Mouse (Mus musculus): ENCODE data around the gene Prune1. TPM values are rescaled to one million over a fixed set of nuclear protein-coding genes. Genes with fewer than 3 reads are reported as not detected.
"Not testable (repeated sequence)": the region's sequence is repeated elsewhere in the genome, so short reads cannot be mapped to it uniquely, and the experiment has no call there.

Gene Prune1
- polyA plus RNA-seq, 1 experiment from 2014 or later: 37.0 TPM

DNA sequence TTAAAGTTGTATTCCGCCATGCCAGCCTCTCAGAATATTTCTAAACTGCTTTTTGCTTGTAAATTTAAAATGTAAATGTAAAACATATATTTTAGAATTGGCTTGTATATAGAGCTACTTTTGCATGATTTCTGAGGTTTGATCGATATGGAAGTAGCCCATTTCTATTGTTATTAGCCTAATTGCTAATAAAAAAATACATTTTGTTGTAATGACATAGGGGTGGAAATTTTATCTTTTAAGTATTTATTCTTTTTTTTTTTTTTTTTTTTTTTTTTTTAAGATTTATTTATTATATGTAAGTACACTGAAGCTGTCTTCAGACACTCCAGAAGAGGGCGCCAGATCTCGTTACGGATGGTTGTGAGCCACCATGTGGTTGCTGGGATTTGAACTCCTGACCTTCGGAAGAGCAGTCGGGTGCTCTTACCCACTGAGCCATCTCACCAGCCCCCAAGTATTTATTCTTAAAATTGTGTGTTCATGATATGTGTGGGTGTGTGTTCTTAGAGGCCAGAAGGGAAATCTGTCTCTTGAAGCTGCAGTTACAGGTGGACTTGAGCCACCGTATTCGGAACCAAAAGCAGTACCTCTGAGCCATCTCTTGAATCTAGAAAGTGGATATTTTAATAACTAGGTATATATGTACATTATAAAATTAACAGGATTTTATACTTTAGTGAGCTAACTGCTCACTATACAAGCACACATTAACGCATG is 68.8 kb downstream of the Prune1 start:
- peaks cover 24% of the 10 kb centered on the region; the same call in 1 of the 2 replicates for H3K36me3 ChIP-seq
- H3K27me3 ChIP-seq; H3K27ac ChIP-seq; H3K9me3 ChIP-seq (replicated peaks); H3K4me3 ChIP-seq; H3K9ac ChIP-seq; H3K4me2 ChIP-seq (replicated peaks); H3K4me1 ChIP-seq; ATAC-seq (ENCODE audit: low FRiP score): not testable (repeated sequence)
- 82% methylated on average over 10 of the region's 10 CpGs for WGBS

DNA sequence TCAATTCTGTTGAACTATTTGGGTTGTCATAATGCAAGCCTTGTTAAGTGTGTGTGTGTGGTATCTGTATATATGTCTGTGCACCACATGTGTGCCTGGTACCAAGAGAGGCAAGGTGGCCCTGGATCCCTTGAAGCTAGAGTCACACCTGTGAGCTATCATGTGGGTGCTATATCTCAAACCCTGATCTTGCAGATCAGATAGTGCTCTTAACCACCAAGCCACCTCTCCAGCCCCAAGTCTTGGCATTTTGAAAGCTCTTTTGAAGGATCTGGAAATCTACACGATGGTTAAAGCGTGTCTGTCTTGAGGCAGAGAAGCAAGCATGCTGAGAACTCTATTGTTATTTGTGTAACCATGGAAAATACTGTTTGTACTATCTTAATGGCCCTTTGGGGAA is 71.3 kb downstream of the Prune1 start:
- Histone ChIP-seq H3K4me2 (replicated peaks) (no peak overlapping the region), H3K9me3 (replicated peaks) (no peaks in the 10 kb centered on the region), H3K9ac (no peak overlapping the region), H3K4me1 (no peaks in the 10 kb centered on the region), H3K27ac (no peak overlapping the region), H3K27me3 (no peaks in the 10 kb centered on the region), H3K36me3 (peaks cover 37% of the 10 kb centered on the region), H3K4me3 (no peak overlapping the region)
- WGBS: 67% methylated on average over 2 of the region's 2 CpGs
- no peak for ATAC-seq (ENCODE audit: low FRiP score)

DNA sequence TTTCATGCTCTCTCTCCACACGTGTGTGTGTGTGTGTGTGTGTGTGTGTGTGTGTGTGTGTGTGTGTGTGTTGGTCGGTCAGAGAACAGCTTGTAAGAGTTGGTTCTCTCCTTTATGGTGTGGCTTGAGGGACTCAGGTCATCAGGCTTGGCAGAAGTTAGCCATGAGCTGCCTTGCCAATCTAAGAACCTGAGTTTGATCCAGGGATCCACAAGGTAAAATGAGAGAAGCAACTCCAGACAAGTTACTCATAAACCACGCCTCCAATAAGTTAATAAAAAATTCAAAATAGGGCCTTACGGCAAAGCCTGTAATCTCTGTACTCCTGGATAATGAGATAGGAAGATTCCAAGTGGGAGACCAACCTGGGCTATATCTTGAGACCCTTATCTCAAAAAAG is 73.6 kb downstream of the Prune1 start:
- no peak for ATAC-seq (ENCODE audit: low FRiP score)
- Histone ChIP-seq H3K27ac (no peak overlapping the region), H3K4me3 (no peak overlapping the region), H3K4me1 (no peaks in the 10 kb centered on the region), H3K27me3 (no peaks in the 10 kb centered on the region), H3K4me2 (replicated peaks) (no peak overlapping the region), H3K9me3 (replicated peaks) (no peaks in the 10 kb centered on the region), H3K9ac (no peak overlapping the region), H3K36me3 (peaks cover 47% of the 10 kb centered on the region)
- 89% methylated on average over 4 of the region's 4 CpGs for WGBS

- Histone ChIP-seq H3K27me3 (no peaks in the 10 kb centered on the region), H3K36me3 (peaks cover 79% of the 10 kb centered on the region), H3K9ac (no peak overlapping the region), H3K4me3 (no peak overlapping the region), H3K4me1 (no peaks in the 10 kb centered on the region), H3K27ac (no peak overlapping the region), H3K4me2 (replicated peaks) (no peak overlapping the region), H3K9me3 (replicated peaks) (no peaks in the 10 kb centered on the region)
- no peak for ATAC-seq (ENCODE audit: low FRiP score)
- 94% methylated on average over 6 of the region's 6 CpGs for WGBS
Observed at GRCm38 (mm10) chr3:95203880-95204279, 78.0 kb downstream of the Prune1 start.

Other genes starting within 250 kb of the Prune1 start
- gene Psmd4, start 239.5 kb downstream of the Prune1 start, polyA plus RNA-seq (2016; fragmentation: Nextera tagmentation; extraction: Ambion mirVana): 263 and 276 TPM in 2 replicates
- 20.4 and 21.5 TPM in 2 replicates for gene Pip5k1a, start 175.1 kb downstream of the Prune1 start, polyA plus RNA-seq (2016; fragmentation: Nextera tagmentation; extraction: Ambion mirVana)
- gene Vps72, start 171.1 kb downstream of the Prune1 start, polyA plus RNA-seq (2016; fragmentation: Nextera tagmentation; extraction: Ambion mirVana): 218 and 219 TPM in 2 replicates
- 0.81 and 0.99 TPM in 2 replicates for gene Tmod4, start 157.6 kb downstream of the Prune1 start, polyA plus RNA-seq (2016; fragmentation: Nextera tagmentation; extraction: Ambion mirVana)
- gene Scnm1, start 148.1 kb downstream of the Prune1 start, polyA plus RNA-seq (2016; fragmentation: Nextera tagmentation; extraction: Ambion mirVana): 89.4 and 94.1 TPM in 2 replicates
- gene Lysmd1, start 148.0 kb downstream of the Prune1 start, polyA plus RNA-seq (2016; fragmentation: Nextera tagmentation; extraction: Ambion mirVana): 22.6 and 23.9 TPM in 2 replicates
- 2.1 and 2.6 TPM in 2 replicates for gene Tnfaip8l2, start 139.7 kb downstream of the Prune1 start, polyA plus RNA-seq (2016; fragmentation: Nextera tagmentation; extraction: Ambion mirVana)
- gene Sema6c, start 121.6 kb downstream of the Prune1 start, polyA plus RNA-seq (2016; fragmentation: Nextera tagmentation; extraction: Ambion mirVana): 59.5 and 68.7 TPM in 2 replicates
- 10.1 and 10.8 TPM in 2 replicates for gene Gabpb2, start 64.2 kb downstream of the Prune1 start, polyA plus RNA-seq (2016; fragmentation: Nextera tagmentation; extraction: Ambion mirVana)
- 91.7 and 95.8 TPM in 2 replicates for gene Cdc42se1, start 53.3 kb downstream of the Prune1 start, polyA plus RNA-seq (2016; fragmentation: Nextera tagmentation; extraction: Ambion mirVana)
- gene Mllt11, start 49.9 kb downstream of the Prune1 start, polyA plus RNA-seq (2016; fragmentation: Nextera tagmentation; extraction: Ambion mirVana): 116 and 124 TPM in 2 replicates
- 0.25 and 0.42 TPM in 2 replicates for gene Gm128, start 40.5 kb downstream of the Prune1 start, polyA plus RNA-seq (2016; fragmentation: Nextera tagmentation; extraction: Ambion mirVana)
- 1.0 and 1.1 TPM in 2 replicates for gene Bnipl, start 30.9 kb downstream of the Prune1 start, polyA plus RNA-seq (2016; fragmentation: Nextera tagmentation; extraction: Ambion mirVana)
- 45.7 and 51.1 TPM in 2 replicates for gene Mindy1, start 731 bp downstream of the Prune1 start, polyA plus RNA-seq (2016; fragmentation: Nextera tagmentation; extraction: Ambion mirVana)
- 0.87 and 1.1 TPM in 2 replicates for gene Anxa9, start 25.1 kb upstream of the Prune1 start, polyA plus RNA-seq (2016; fragmentation: Nextera tagmentation; extraction: Ambion mirVana)
- gene Cers2, start 32.7 kb upstream of the Prune1 start, polyA plus RNA-seq (2016; fragmentation: Nextera tagmentation; extraction: Ambion mirVana): 115 TPM in 2 replicates
- gene Setdb1, start 75.1 kb upstream of the Prune1 start, polyA plus RNA-seq (2016; fragmentation: Nextera tagmentation; extraction: Ambion mirVana): 56.3 and 62.9 TPM in 2 replicates
- not detected in 2 replicates for gene 4930558C23Rik, start 120.8 kb upstream of the Prune1 start, polyA plus RNA-seq (2016; fragmentation: Nextera tagmentation; extraction: Ambion mirVana)
- 34.3 and 37.7 TPM in 2 replicates for gene Arnt, start 152.3 kb upstream of the Prune1 start, polyA plus RNA-seq (2016; fragmentation: Nextera tagmentation; extraction: Ambion mirVana)
- 18.3 and 20.2 TPM in 2 replicates for gene Ctsk, start 217.2 kb upstream of the Prune1 start, polyA plus RNA-seq (2016; fragmentation: Nextera tagmentation; extraction: Ambion mirVana)
- 9.3 and 12.0 TPM in 2 replicates for gene Ctss, start 244.7 kb upstream of the Prune1 start, polyA plus RNA-seq (2016; fragmentation: Nextera tagmentation; extraction: Ambion mirVana)

Measured in hindbrain, embryonic 12.5 days (tissue).